Mouse (Mus musculus): ENCODE measurements around the gene Fam234a. TPM values are rescaled to one million over a fixed set of nuclear protein-coding genes. Genes with fewer than 3 reads are reported as not detected.
"Not testable (repeated sequence)": the region's sequence is repeated elsewhere in the genome, so short reads cannot be mapped to it uniquely, and the experiment has no call there.

The Fam234a gene
- total RNA-seq, 2 experiments from 2014 or later = 4.6 to 6.2 TPM

DNA sequence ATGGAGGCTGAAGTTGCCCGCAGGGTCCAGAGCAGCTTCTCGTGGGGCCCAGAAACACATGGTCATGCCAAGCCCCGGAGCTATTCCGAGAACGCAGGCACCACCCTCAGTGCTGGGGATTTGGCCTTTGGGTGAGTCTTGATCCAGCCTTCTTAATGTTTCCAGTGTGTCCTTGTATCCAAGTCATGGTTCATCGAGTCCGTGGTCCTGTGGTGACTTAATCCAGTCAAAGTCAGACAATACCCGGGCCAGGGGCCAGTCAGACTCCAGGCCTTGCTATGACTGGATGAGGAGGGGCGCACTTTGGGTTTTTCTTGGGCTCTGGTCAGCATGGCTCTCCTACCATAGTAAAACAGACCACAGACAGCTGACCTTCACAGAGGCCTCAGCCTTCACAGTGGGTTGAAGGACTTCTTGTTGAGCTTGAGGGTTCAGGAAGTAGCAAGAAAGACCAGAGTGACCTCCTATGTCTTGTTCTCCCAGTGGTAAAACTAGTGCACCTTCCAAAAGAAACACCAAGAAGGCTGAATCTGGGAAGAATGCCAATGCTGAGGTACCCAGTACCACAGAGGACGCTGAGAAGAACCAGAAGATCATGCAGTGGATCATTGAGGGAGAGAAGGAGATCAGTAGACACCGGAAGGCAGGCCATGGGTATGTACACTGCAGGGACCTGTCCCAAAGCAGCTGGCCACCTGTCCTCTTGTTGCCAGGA is 55.8 kb downstream of the Fam234a start:
- no peak for ATAC-seq (replicated peaks; ENCODE audit: low FRiP score, low TSS enrichment, poor library complexity, severe bottlenecking)

- ATAC-seq (replicated peaks; ENCODE audit: low FRiP score, low TSS enrichment, poor library complexity, severe bottlenecking) = no peak
Observed at GRCm38 (mm10) chr17:26187592-26187991, 56.5 kb downstream of the Fam234a start.

DNA sequence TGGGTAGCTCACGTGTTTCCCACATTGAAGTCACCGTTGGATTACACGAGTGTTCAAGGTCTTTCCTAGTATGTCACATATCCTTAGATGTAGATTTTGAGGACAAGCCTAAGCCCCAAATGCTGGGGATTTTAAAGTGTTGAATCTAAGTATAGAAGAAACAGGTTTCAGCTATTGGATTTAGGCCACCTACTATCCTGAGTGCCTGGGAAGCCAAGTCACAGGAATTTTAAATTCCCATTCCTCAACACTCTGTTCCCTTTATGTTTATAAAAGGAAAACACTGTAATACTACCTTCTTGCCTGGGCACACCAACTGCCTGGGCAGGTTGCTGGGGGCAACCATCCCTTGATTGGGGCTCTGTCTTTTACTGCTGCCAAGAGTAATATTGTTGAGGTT is 62.9 kb downstream of the Fam234a start:
- no peak for ATAC-seq (replicated peaks; ENCODE audit: low FRiP score, low TSS enrichment, poor library complexity, severe bottlenecking)

- no peak for ATAC-seq (replicated peaks; ENCODE audit: low FRiP score, low TSS enrichment, poor library complexity, severe bottlenecking)
Observed at GRCm38 (mm10) chr17:26178611-26179010, 65.4 kb downstream of the Fam234a start.

DNA sequence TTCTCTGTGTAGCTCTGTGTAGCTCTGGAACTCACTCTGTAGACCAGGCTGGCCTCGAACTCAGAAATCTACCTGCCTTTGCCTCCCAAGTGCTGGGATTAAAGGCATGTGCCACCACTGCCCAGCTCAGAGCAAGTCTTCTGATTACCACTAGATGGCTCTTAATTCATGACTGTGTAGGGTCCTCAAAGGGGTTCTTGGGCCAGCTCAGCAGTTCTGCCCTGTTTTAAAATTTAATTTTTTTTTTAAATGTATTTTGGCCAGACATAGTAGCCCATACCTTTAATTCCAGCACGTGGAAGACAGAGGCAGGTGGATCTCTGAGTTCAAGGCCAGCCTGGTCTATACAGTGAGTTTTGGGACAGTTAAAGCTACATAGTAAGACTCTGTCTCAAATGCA is 68.8 kb downstream of the Fam234a start:
- not testable (repeated sequence) for ATAC-seq (replicated peaks; ENCODE audit: low FRiP score, low TSS enrichment, poor library complexity, severe bottlenecking)

DNA sequence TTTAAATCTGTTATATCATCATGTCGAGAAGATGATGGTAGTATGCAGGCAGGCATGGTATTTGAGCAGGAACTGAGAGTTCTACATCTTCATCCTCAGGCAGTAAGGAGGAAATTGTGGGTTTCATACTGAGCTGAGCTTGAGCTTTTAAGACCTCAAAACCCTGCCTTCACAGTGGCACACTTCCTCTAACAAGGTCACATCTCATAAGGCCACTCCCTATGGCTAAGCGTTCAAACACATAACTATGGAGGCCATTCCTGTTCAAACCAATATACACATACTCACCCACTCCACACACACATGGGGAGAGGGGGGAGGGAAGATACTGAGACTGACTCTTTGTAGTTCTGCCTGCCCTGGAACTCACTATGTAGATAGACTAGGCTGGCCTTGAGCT is 76.0 kb downstream of the Fam234a start:
- ATAC-seq (replicated peaks; ENCODE audit: low FRiP score, low TSS enrichment, poor library complexity, severe bottlenecking) = no peak

DNA sequence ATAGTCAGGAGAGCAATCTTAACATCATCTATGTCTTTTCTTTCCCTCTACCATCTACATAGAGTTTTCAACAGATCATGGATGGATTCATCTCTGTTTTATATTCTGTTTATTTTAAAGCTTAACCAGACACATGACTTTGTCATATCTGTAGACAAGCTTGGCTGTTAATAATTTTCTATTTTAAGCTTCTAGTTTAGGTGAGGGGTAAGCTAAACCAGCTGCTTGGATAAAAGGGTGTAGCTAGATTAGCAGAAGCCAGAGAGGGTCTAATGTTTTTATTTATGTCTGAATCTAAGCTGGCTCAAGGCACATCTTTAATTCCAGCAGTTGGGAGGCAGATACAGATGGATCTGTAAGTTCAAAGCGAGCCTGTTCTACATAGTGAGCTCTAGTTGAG is 81.3 kb downstream of the Fam234a start:
- no peak for ATAC-seq (replicated peaks; ENCODE audit: low FRiP score, low TSS enrichment, poor library complexity, severe bottlenecking)

Other genes starting within 250 kb of the Fam234a start
- 0.48 and 3.2 TPM in 2 replicates for gene Rab11fip3, start 174.7 kb downstream of the Fam234a start, total RNA-seq (2014; fragmentation: Nextera tagmentation)
- 0.33 and 0.65 TPM in 2 replicates for gene Rab11fip3, start 174.7 kb downstream of the Fam234a start, total RNA-seq (2017)
- 6.8 and 7.7 TPM in 2 replicates for gene Decr2, start 153.9 kb downstream of the Fam234a start, total RNA-seq (2014; fragmentation: Nextera tagmentation)
- gene Decr2, start 153.9 kb downstream of the Fam234a start, total RNA-seq (2017) = 5.6 and 7.8 TPM in 2 replicates
- gene Nme4, start 148.6 kb downstream of the Fam234a start, total RNA-seq (2014; fragmentation: Nextera tagmentation) = 103 and 104 TPM in 2 replicates
- 70.5 and 80.3 TPM in 2 replicates for gene Nme4, start 148.6 kb downstream of the Fam234a start, total RNA-seq (2017)
- 38.1 and 41.1 TPM in 2 replicates for gene Tmem8, start 130.9 kb downstream of the Fam234a start, total RNA-seq (2014; fragmentation: Nextera tagmentation)
- 6.0 and 18.4 TPM in 2 replicates for gene Tmem8, start 130.9 kb downstream of the Fam234a start, total RNA-seq (2017)
- gene Mrpl28, start 120.7 kb downstream of the Fam234a start, total RNA-seq (2014; fragmentation: Nextera tagmentation) = 116 and 152 TPM in 2 replicates
- gene Mrpl28, start 120.7 kb downstream of the Fam234a start, total RNA-seq (2017) = 30.1 and 63.1 TPM in 2 replicates
- 29.2 and 32.1 TPM in 2 replicates for gene Axin1, start 105.6 kb downstream of the Fam234a start, total RNA-seq (2014; fragmentation: Nextera tagmentation)
- gene Axin1, start 105.6 kb downstream of the Fam234a start, total RNA-seq (2017) = 39.9 and 208 TPM in 2 replicates
- gene Pdia2, start 45.2 kb downstream of the Fam234a start, total RNA-seq (2014; fragmentation: Nextera tagmentation) = 14.1 and 22.5 TPM in 2 replicates
- gene Pdia2, start 45.2 kb downstream of the Fam234a start, total RNA-seq (2017) = 6.6 and 13.9 TPM in 2 replicates
- 1.4 TPM in 1 of 2 replicates, not detected in the other for gene Rgs11, start 41.3 kb downstream of the Fam234a start, total RNA-seq (2014; fragmentation: Nextera tagmentation)
- not detected in 2 replicates for gene Rgs11, start 41.3 kb downstream of the Fam234a start, total RNA-seq (2017)
- 6.3 and 10.4 TPM in 2 replicates for gene Arhgdig, start 36.5 kb downstream of the Fam234a start, total RNA-seq (2014; fragmentation: Nextera tagmentation)
- gene Arhgdig, start 36.5 kb downstream of the Fam234a start, total RNA-seq (2017) = 1.0 and 4.5 TPM in 2 replicates
- gene Luc7l, start 8.7 kb upstream of the Fam234a start, total RNA-seq (2014; fragmentation: Nextera tagmentation) = 92.6 and 106 TPM in 2 replicates
- 156 and 197 TPM in 2 replicates for gene Luc7l, start 8.7 kb upstream of the Fam234a start, total RNA-seq (2017)
- 0.22 and 0.25 TPM in 2 replicates for gene Neurl1b, start 170.6 kb upstream of the Fam234a start, total RNA-seq (2014; fragmentation: Nextera tagmentation)
- 0.09 and 0.53 TPM in 2 replicates for gene Neurl1b, start 170.6 kb upstream of the Fam234a start, total RNA-seq (2017)